Mouse (Mus musculus): ENCODE measurements around the gene Fcgr2b.
"Not testable (repeated sequence)": the region's sequence is repeated elsewhere in the genome, so short reads cannot be mapped to it uniquely, and the experiment has no call there.

Fcgr2b gene

GRCm38 (mm10) chr1:170976447-170976846 is at the start of gene Fcgr2b:
Gene Fcgr2b (minus strand): TSS chr1:170976547.
- no peak for DNase-seq (ENCODE audit: low read depth)

- DNase-seq (ENCODE audit: low read depth), result no peak
Observed at GRCm38 (mm10) chr1:171019311-171019950, 43.1 kb upstream of the Fcgr2b start.

- no peak for DNase-seq (ENCODE audit: low read depth)
Observed at GRCm38 (mm10) chr1:171018737-171019136, 42.4 kb upstream of the Fcgr2b start, which contains the start of gene Fcgr4. Gene Fcgr4 (plus strand): TSS chr1:171018920.

- DNase-seq (ENCODE audit: low read depth), result no peak
Observed at GRCm38 (mm10) chr1:171017468-171018158, 41.3 kb upstream of the Fcgr2b start.

GRCm38 (mm10) chr1:171016676-171017356 is 40.5 kb upstream of the Fcgr2b start:
- DNase-seq (ENCODE audit: low read depth), result no peak

GRCm38 (mm10) chr1:171011733-171012132 is 35.4 kb upstream of the Fcgr2b start:
- DNase-seq (ENCODE audit: low read depth), result no peak

GRCm38 (mm10) chr1:171006905-171007304 is 30.6 kb upstream of the Fcgr2b start:
- no peak for DNase-seq (ENCODE audit: low read depth)

- no peak for DNase-seq (ENCODE audit: low read depth)
Observed at GRCm38 (mm10) chr1:171006335-171006734, 30.0 kb upstream of the Fcgr2b start.

- DNase-seq (ENCODE audit: low read depth), result no peak
Observed at GRCm38 (mm10) chr1:171005586-171005985, 29.2 kb upstream of the Fcgr2b start.

- DNase-seq (ENCODE audit: low read depth), result no peak
Observed at GRCm38 (mm10) chr1:171005081-171005480, 28.7 kb upstream of the Fcgr2b start.

- no peak for DNase-seq (ENCODE audit: low read depth)
Observed at GRCm38 (mm10) chr1:170999811-171000210, 23.5 kb upstream of the Fcgr2b start.

GRCm38 (mm10) chr1:170997756-170998655 is 21.7 kb upstream of the Fcgr2b start:
- peak; percentile 45 for DNase-seq (ENCODE audit: low read depth)

GRCm38 (mm10) chr1:170996753-170997152 is 20.4 kb upstream of the Fcgr2b start:
- DNase-seq (ENCODE audit: low read depth), result peak; percentile 58

- DNase-seq (ENCODE audit: low read depth), result no peak
Observed at GRCm38 (mm10) chr1:170996034-170996433, 19.7 kb upstream of the Fcgr2b start.

- peak; percentile 36 for DNase-seq (ENCODE audit: low read depth)
Observed at GRCm38 (mm10) chr1:170992550-170992949, 16.2 kb upstream of the Fcgr2b start.

- no peak for DNase-seq (ENCODE audit: low read depth)
Observed at GRCm38 (mm10) chr1:170989656-170990055, 13.3 kb upstream of the Fcgr2b start.

- DNase-seq (ENCODE audit: low read depth), result no peak
Observed at GRCm38 (mm10) chr1:170985861-170986260, 9.5 kb upstream of the Fcgr2b start.

- no peak for DNase-seq (ENCODE audit: low read depth)
Observed at GRCm38 (mm10) chr1:170985092-170985491, 8.7 kb upstream of the Fcgr2b start.

- no peak for DNase-seq (ENCODE audit: low read depth)
Observed at GRCm38 (mm10) chr1:170983066-170983465, 6.7 kb upstream of the Fcgr2b start.

- no peak for DNase-seq (ENCODE audit: low read depth)
Observed at GRCm38 (mm10) chr1:170982301-170982700, 6.0 kb upstream of the Fcgr2b start.

GRCm38 (mm10) chr1:170981679-170982078 is 5.3 kb upstream of the Fcgr2b start:
- not testable (repeated sequence) for DNase-seq (ENCODE audit: low read depth)

- DNase-seq (ENCODE audit: low read depth), result no peak
Observed at GRCm38 (mm10) chr1:170978601-170979000, 2.3 kb upstream of the Fcgr2b start.

Data from naive thymus-derived CD4-positive, alpha-beta T cell, adult 2 months (primary cell).